Mouse (Mus musculus) liver (tissue): ENCODE data around the gene Runx1.

Source experiments
- DNase-seq: peaks from one replicate; pipeline ENCODE4 v3.0.0-alpha.2; 2020; ENCODE audit warnings: mixed read lengths

The Runx1 gene

DNA sequence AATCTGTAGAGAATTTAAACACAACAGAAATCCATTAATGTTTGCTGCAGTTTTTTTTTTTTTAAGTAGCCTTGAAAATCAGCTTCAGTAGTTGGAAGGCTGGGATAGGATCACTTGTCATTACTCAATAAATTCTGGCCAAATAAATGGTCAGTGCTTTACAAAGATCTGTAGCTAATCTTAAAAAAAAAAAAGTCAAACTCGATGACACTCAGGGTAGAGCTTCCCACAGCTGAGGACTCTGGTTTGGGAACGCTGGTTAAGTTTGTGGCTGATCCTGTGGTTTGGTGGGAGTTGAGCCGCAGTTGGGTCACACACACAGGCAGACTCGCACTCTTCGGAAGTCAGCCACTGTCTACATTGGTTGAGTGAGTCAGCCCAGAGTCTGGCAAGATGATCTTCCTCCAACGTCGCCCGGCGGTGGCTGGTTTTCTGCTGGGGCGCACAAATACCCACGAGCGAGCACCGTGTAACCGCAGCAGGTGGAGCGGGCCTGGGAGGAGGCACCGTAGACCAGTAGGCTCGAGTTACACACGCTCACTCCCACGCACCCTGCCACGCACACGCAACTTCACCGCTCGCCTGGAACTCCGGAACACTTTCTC lies 129.4 kb downstream of the Runx1 start:
- peak; percentile 69 for DNase-seq

DNA sequence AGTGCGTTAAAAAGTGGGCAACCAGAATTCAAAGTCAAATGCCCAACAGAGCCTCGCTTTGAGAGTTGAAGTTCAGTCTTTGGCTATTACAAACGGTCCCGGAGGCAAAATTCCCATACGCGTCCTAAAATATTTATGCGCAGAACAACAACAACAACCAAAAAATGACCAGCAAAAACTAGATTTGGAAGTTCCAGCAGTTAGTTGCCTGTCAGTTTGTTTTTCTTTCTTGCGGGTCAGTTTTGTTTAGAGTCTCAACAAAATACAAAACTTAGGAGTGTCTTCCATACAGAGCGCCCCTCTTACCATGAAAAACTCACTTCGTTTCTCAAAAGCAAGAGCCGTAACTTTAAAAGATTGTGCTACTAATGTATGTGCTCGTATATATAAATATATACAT lies 130.0 kb downstream of the Runx1 start:
- no peak for DNase-seq

DNA sequence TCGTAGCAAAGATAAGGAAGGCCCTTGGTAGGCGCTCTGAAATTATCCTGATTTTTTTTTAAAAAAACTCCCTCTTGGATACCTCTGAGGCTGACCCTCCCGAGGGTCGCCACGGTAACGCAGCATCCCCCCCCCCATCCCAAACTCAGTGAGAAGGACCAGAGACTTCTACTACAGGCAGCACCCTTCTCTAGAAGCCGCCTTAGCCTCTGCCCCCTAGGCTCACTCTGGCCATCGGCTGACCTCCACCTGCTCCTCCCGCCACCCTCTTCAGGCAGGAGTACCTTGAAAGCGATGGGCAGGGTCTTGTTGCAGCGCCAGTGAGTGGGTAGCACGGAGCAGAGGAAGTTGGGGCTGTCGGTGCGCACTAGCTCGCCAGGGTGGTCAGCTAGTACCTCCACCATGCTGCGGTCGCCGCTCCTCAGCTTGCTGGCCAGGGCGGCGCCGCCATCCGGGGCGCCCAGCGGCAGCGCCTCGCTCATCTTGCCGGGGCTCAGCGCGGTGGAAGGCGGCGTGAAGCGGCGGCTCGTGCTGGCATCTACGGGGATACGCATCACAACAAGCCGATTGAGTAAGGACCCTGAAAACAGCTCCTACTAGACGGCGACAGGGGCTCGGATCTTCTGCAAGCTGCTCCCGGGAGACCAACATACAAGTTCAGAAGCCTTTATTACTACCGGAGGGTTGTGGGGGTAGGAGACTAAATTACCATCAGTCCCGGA lies 130.6 kb downstream of the Runx1 start:
- peak; percentile 67 for DNase-seq

DNA sequence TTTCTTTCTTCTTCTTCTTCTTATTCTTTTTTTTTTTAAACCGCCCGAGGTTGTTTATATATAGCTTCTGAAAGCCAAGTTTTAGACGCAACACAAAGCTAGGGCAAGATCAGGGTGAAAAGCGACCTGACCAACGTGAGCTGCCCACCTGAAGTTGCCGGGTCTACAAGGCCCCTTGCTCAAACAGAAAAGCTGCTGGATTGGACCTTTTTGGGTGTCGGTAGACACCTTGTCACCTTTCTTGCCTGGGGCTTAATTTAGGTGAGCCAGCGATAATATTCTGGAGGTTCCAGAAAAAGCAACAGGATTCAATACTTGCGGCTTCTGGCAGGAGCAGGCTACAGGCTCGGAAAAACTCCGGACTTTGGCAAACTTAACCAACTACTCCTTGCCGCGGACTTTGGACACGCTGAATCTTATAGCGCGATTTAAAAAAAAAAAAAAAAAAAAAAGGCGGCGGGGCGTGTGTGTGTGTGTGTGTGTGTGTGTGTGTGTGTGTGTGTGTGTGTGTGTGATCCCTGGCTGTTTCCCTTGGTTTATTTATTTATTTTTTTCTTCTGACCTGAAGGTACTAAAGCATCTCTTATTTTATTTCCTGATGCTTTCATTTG lies 131.3 kb downstream of the Runx1 start:
- no peak for DNase-seq

DNA sequence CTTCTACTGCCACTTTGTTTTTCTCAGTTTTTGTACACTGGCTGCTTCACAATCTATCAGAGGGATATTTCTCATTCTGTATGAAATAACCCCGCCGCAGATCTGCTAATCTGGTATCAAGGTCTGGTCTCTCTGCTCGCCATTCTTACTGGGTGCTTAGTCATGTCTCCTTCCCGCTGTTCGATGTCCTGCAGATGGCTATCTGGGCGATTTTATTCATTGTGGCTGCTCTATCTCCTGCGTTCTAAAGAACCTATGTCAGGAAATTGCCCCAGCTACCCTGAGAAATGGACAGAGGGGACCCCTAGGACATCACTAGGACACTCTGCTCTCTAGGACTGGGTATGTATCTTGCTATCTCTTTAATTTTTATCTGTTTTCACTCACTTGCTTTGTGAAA lies 135.2 kb downstream of the Runx1 start:
- DNase-seq: no peak

GRCm38 (mm10) chr16:92688941-92689340 lies 137.0 kb downstream of the Runx1 start:
- no peak for DNase-seq

- no peak for DNase-seq
Observed at GRCm38 (mm10) chr16:92686978-92687377, 139.0 kb downstream of the Runx1 start.

GRCm38 (mm10) chr16:92685766-92686315 lies 140.1 kb downstream of the Runx1 start:
- no peak for DNase-seq

DNA sequence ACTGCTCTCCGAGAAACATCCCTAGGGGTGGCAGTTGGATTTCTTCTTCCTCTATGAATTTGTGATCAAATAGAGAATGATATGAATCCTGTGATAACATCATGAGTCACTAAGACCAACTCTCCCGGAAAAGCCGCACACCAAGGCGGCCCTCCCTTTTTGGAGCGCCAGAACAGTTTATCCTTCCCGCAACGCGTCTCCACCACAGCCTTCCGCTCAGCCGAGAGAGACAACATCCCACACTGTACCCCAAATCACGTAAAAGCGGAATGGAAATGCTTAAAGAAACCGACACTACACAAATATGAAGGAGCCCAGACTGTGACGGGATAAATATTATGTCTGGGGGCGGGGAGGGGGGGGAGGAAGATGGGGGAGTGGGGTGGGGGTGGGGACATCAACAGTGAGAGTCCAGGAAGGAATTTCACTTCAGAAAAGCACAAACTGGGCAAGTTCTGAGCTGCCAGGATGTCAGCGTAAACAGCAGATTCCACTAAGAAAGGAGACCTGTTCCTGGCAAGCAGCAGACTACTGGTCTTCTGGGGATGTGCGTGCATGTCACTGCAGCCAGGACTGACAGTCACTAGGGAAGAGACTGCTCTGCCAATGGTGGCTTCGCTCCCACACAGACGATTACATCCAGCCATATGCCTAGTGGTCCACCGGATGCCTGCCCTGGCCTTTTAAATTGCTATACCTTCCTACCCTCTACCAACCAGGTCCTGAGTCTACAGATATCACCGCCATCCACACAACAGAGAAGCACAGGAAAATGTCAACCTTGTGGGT lies 141.3 kb downstream of the Runx1 start:
- DNase-seq: no peak

DNA sequence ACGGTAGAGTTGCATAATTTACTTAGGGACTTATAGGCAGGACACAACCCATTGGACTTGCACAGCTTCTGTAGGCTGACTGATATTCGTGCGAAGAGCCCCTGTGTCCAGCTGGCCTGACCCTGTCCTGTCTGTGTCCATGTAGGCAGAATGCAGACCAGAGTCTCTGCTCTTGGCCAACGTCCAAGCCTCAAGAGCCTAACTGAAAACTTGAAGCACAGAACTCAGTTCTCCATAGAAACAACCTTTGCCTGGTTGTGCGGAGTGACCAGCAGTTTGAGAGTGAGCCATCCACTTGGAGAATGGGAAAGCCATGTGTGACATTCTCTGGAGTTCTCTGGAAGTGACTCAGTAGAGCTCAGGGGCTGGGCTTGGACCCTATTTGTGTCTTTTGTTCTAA lies 149.3 kb downstream of the Runx1 start:
- DNase-seq: no peak

- DNase-seq: no peak
Observed at GRCm38 (mm10) chr16:92675677-92676076, 150.3 kb downstream of the Runx1 start.

DNA sequence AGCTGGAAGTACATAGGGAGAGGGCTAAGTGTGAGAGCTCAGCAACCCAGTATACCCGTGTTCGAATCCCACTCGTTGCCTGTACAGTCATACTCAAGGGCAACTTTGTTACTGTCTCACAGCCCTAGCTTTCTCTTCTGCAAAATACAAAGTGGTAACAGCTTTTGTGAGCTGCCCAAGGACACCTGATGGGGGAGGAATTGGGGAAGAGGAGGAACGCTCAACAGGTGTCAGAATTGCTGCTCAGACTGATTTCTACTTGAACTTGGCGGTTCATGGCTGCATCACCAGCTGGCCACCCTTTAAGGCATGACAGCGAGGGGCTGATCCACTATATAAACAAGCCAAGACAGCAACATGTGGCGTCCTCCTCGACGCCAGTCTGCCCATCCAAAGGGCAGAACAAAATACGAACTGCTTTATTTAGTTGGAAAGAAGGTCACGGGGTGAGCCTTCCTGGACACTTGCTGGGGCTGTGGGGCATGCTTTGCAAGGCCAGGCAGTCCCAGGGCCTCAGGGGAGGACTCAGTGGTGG lies 151.0 kb downstream of the Runx1 start:
- DNase-seq: no peak

- DNase-seq: no peak
Observed at GRCm38 (mm10) chr16:92674121-92674816, 151.7 kb downstream of the Runx1 start.

DNA sequence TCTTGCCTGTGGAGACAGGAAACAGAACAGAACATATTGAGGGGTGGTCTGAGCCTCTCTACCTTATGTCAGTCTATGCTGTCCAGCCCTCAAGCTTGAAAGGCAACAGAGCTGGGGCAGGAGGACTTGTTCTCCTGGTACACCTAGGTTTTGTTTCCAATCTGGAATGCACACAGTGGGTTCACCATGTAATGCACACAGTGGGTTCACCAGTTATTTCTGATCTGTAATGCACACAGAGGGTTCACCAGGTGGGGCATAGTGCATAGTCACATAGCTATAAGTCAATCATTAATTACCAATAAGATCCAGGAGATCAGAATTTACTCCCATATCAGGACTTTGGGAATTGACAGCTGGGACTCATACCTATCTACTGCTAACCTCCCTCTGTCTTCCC lies 157.1 kb downstream of the Runx1 start:
- no peak for DNase-seq

GRCm38 (mm10) chr16:92661757-92662156 lies 164.2 kb downstream of the Runx1 start:
- DNase-seq: no peak

- DNase-seq: no peak
Observed at GRCm38 (mm10) chr16:92656750-92657149, 169.2 kb downstream of the Runx1 start.

DNA sequence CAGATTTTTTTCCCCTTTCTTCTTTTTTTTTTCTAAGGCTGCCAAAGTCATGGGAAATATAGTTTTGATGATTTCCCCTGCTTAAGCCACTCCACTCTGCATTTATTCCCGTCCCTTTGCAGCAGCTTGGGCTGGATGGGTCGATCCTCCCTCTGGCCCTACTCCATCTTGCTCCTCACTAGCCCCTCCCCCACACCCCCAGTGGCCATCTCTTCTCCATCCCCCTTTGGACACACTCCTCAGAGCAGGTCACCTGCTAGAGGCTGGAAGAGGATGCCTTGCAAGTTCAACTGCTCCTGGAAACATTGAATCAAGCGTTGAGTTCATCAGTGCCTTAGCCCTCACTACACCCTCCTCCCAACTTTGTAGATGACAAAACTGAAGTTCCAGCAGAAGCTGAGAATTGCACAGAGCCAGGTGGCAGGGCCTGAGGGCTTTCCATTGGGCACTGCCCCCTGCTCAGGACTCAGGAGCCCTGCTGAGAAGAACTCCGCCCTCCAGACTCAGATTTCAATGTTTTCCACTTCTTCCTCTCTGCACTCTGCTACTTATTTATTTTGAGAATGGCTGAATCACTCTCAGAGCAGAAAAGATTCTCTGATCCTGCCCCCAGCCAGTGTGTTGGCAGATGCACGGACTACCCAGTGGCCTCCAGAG lies 171.5 kb downstream of the Runx1 start:
- DNase-seq: no peak

- DNase-seq: no peak
Observed at GRCm38 (mm10) chr16:92653816-92654215, 172.1 kb downstream of the Runx1 start.

GRCm38 (mm10) chr16:92651256-92651655 lies 174.7 kb downstream of the Runx1 start:
- DNase-seq: no peak

DNA sequence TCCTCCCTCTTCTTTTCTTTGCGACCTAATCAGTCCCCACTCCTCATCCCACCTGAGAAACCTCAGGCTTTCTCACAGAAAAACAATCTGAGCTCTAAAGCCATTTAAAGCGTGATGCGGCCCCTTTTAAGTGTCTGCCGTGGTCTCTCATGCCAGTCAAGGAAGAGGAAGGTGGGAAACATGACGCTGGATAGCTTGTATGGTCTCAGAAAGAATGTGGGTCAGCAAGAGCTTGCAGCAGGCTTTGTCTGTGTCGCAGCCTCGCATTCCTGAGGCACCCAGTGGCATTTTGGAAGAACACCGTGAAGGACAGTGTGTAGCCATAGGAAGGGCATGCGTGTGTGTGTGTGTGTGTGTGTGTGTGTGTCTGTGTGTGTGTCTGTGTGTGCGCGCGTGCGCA lies 179.8 kb downstream of the Runx1 start:
- no peak for DNase-seq

- no peak for DNase-seq
Observed at GRCm38 (mm10) chr16:92645423-92646115, 180.4 kb downstream of the Runx1 start.
